Mouse (Mus musculus) lung, postnatal 10 days (tissue): ENCODE measurements around the gene Tsc22d4.

ENCODE experiments used
- DNase-seq: peaks from one replicate; pipeline ENCODE4 v3.0.0; 2021

Gene Tsc22d4

GRCm38 (mm10) chr5:137768475-137768874 is 22.9 kb downstream of the Tsc22d4 start:
- DNase-seq, result no peak

GRCm38 (mm10) chr5:137770709-137771108 is 25.2 kb downstream of the Tsc22d4 start:
- DNase-seq, result peak; percentile 52

GRCm38 (mm10) chr5:137772755-137773154 is 27.2 kb downstream of the Tsc22d4 start:
- DNase-seq, result no peak

- no peak for DNase-seq
Observed at GRCm38 (mm10) chr5:137775587-137776290, 30.2 kb downstream of the Tsc22d4 start.

- peak; percentile 57 for DNase-seq
Observed at GRCm38 (mm10) chr5:137776408-137776918, 30.9 kb downstream of the Tsc22d4 start.

GRCm38 (mm10) chr5:137777267-137777845 is 31.8 kb downstream of the Tsc22d4 start:
- no peak for DNase-seq

- peak; percentile 97 for DNase-seq
Observed at GRCm38 (mm10) chr5:137778635-137779034, 33.1 kb downstream of the Tsc22d4 start, which contains the start of gene Ppp1r35. TSS of gene Ppp1r35 (plus strand) at chr5:137778849.

- DNase-seq, result peak; percentile 47
Observed at GRCm38 (mm10) chr5:137779053-137779933, 33.8 kb downstream of the Tsc22d4 start.

GRCm38 (mm10) chr5:137781661-137782060 is 36.1 kb downstream of the Tsc22d4 start:
- no peak for DNase-seq

GRCm38 (mm10) chr5:137782776-137783522 is 37.4 kb downstream of the Tsc22d4 start:
- DNase-seq, result no peak

GRCm38 (mm10) chr5:137783901-137784540 is 38.5 kb downstream of the Tsc22d4 start:
- no peak for DNase-seq

- no peak for DNase-seq
Observed at GRCm38 (mm10) chr5:137784546-137784945, 39.0 kb downstream of the Tsc22d4 start.

GRCm38 (mm10) chr5:137785164-137786031 is 39.9 kb downstream of the Tsc22d4 start:
- DNase-seq, result peak; percentile 71

- DNase-seq, result peak; percentile 99
Observed at GRCm38 (mm10) chr5:137786109-137786942, 40.8 kb downstream of the Tsc22d4 start.

GRCm38 (mm10) chr5:137787151-137787928 is 41.8 kb downstream of the Tsc22d4 start, which contains the start of the genes Mepce and Zcwpw1:
TSS of gene Mepce (minus strand) at chr5:137787655.
TSS of gene Zcwpw1 (plus strand) at chr5:137787798.
- peak; percentile 96 for DNase-seq

- no peak for DNase-seq
Observed at GRCm38 (mm10) chr5:137788171-137788570, 42.6 kb downstream of the Tsc22d4 start.

GRCm38 (mm10) chr5:137788946-137789531 is 43.5 kb downstream of the Tsc22d4 start:
- DNase-seq, result no peak

- DNase-seq, result no peak
Observed at GRCm38 (mm10) chr5:137791553-137791952, 46.0 kb downstream of the Tsc22d4 start.

- DNase-seq, result no peak
Observed at GRCm38 (mm10) chr5:137796606-137797005, 51.1 kb downstream of the Tsc22d4 start.
